Mouse (Mus musculus) mouse embryonic stem cell (cell line): ENCODE results near the gene Elf2.

ENCODE experiments used
- in situ Hi-C, 2 experiments: fragments of 300-500 bp; cut with MboI; formaldehyde crosslinking; loops; 1 replicate in 1 of 2; 3 replicates in 1 of 2; pipeline ENCODE4 v1.14.3; 2019 to 2020; ENCODE audit warnings: low sequenced_read_pairs in 2 of 2, low pct_unique_long_range_greater_than_20kb in 1 of 2, mixed read lengths in 1 of 2; ENCODE audit not compliant: unreplicated experiment in 1 of 2

Gene Elf2

GRCm38 (mm10) chr3:51256450-51256849 lies 84.0 kb downstream of the Elf2 start:
- in situ Hi-C loops, result no loop called here

- in situ Hi-C loops, result no loop called here
Measured at GRCm38 (mm10) chr3:51254784-51255183, 85.7 kb downstream of the Elf2 start.

GRCm38 (mm10) chr3:51252689-51253402 lies 87.6 kb downstream of the Elf2 start:
- in situ Hi-C loops, result no loop called here

GRCm38 (mm10) chr3:51252223-51252622 lies 88.2 kb downstream of the Elf2 start:
- in situ Hi-C loops, result no loop called here

GRCm38 (mm10) chr3:51251057-51251456 lies 89.4 kb downstream of the Elf2 start:
- in situ Hi-C loops, result no loop called here

- in situ Hi-C loops, result no loop called here
Measured at GRCm38 (mm10) chr3:51249866-51250265, 90.6 kb downstream of the Elf2 start.

GRCm38 (mm10) chr3:51249460-51249859 lies 91.0 kb downstream of the Elf2 start:
- in situ Hi-C loops, result no loop called here

GRCm38 (mm10) chr3:51248600-51248999 lies 91.9 kb downstream of the Elf2 start:
- in situ Hi-C loops, result no loop called here

GRCm38 (mm10) chr3:51247704-51248103 lies 92.8 kb downstream of the Elf2 start:
- in situ Hi-C loops, result no loop called here

- in situ Hi-C loops, result loop anchor here (10.0 kb wide), 1 partner anchor 115 kb away; no protein-coding TSS in a partner anchor
Measured at GRCm38 (mm10) chr3:51239541-51239940, 100.9 kb downstream of the Elf2 start.

GRCm38 (mm10) chr3:51238515-51238914 lies 101.9 kb downstream of the Elf2 start:
- in situ Hi-C loops, result loop anchor here (10.0 kb wide), 1 partner anchor 116 kb away; no protein-coding TSS in a partner anchor

GRCm38 (mm10) chr3:51234752-51235055 lies 105.8 kb downstream of the Elf2 start:
- in situ Hi-C loops, result loop anchor here (10.0 kb wide), 1 partner anchor 120 kb away; no protein-coding TSS in a partner anchor

GRCm38 (mm10) chr3:51233918-51234751 lies 106.3 kb downstream of the Elf2 start:
- in situ Hi-C loops, result loop anchor here (10.0 kb wide), 1 partner anchor 121 kb away; no protein-coding TSS in a partner anchor

- in situ Hi-C loops, result loop anchor here (10.0 kb wide), 1 partner anchor 121 kb away; no protein-coding TSS in a partner anchor
Measured at GRCm38 (mm10) chr3:51233474-51233873, 107.0 kb downstream of the Elf2 start.

- in situ Hi-C loops, result loop anchor here (10.0 kb wide), 1 partner anchor 122 kb away; no protein-coding TSS in a partner anchor
Measured at GRCm38 (mm10) chr3:51232205-51232910, 108.1 kb downstream of the Elf2 start.

- in situ Hi-C loops, result loop anchor here (10.0 kb wide), 1 partner anchor 123 kb away; no protein-coding TSS in a partner anchor
Measured at GRCm38 (mm10) chr3:51231499-51231898, 109.0 kb downstream of the Elf2 start.

GRCm38 (mm10) chr3:51230886-51231285 lies 109.6 kb downstream of the Elf2 start:
- in situ Hi-C loops, result loop anchor here (10.0 kb wide), 1 partner anchor 124 kb away; no protein-coding TSS in a partner anchor

- in situ Hi-C loops, result loop anchor here (10.0 kb wide), 1 partner anchor 125 kb away; no protein-coding TSS in a partner anchor
Measured at GRCm38 (mm10) chr3:51230146-51230835, 110.2 kb downstream of the Elf2 start.
